Mouse (Mus musculus) testis, adult 2 months (tissue): Measurements from ENCODE around the gene Zfp809. TPM values are rescaled to one million over a fixed set of nuclear protein-coding genes. Genes with fewer than 3 reads are reported as not detected.

ENCODE experiments used
- H3K27ac ChIP-seq: fragments of 200-500 bp; 2 replicates; pipeline ENCODE4 v1.5.1; 2012; ENCODE audit warnings: low read depth, low read length; ENCODE audit not compliant: control insufficient read depth, insufficient read depth
- H3K27me3 ChIP-seq: fragments of 200-500 bp; 2 replicates; pipeline ENCODE4 v1.6.1; 2012; ENCODE audit warnings: mild to moderate bottlenecking, low read length, moderate library complexity; ENCODE audit not compliant: control insufficient read depth, insufficient read depth
- H3K36me3 ChIP-seq: fragments of 200-500 bp; 2 replicates; pipeline ENCODE4 v1.6.1; 2012; ENCODE audit warnings: mild to moderate bottlenecking, low read length; ENCODE audit not compliant: control insufficient read depth, insufficient read depth
- H3K4me1 ChIP-seq: fragments of 200-500 bp; 2 replicates; pipeline ENCODE4 v1.6.1; 2012; ENCODE audit warnings: low read length; ENCODE audit not compliant: control insufficient read depth, insufficient read depth
- H3K4me3 ChIP-seq: fragments of 200-500 bp; 2 replicates; pipeline ENCODE4 v1.5.1; 2012; ENCODE audit warnings: low read depth, mild to moderate bottlenecking, low read length, moderate library complexity, mixed read lengths; ENCODE audit not compliant: control insufficient read depth
- CTCF ChIP-seq: fragments of 200-500 bp; IDR thresholded peaks from 2 replicates; pipeline ENCODE4 v1.5.1; 2012; ENCODE audit warnings: low read depth, mild to moderate bottlenecking, inconsistent platforms, low read length, moderate library complexity; ENCODE audit not compliant: control insufficient read depth, insufficient read depth, insufficient replicate concordance
- POLR2A ChIP-seq: fragments of 200-500 bp; IDR thresholded peaks from 2 replicates; pipeline ENCODE4 v1.6.1; 2012; ENCODE audit warnings: low read depth, mild to moderate bottlenecking, inconsistent platforms, low read length, moderate library complexity; ENCODE audit not compliant: control insufficient read depth
- polyA plus RNA-seq: library from polyadenylated mRNA; depleted of rRNA; stranded (reverse); fragments of >200 nt; gene quantifications from 2 replicates; pipeline ENCODE4 v1.2.3, GENCODE M21; 2012; rRNA removed

The Zfp809 gene
- polyA plus RNA-seq, 1 experiment: 9.4 TPM

DNA sequence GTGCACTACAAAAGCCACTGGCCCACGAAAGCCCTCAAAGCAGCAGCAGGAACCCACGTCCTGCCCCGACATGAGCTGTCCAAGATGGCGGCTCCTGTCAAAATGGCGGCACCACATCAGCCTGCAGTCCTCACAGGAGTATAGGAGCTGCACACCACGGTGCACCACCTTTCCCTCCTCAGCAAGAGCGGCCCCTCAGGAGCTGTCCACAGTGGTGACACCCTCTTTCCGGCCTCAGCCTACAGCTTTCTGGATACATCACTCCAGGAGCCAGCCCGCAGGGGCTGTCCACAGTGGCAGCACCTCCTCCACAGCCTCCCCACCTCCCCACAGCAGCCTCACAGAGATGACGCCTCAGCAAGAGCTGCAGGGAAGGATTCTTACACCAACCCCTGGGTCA lies 37.1 kb downstream of the Zfp809 start:
- no peaks in the 10 kb centered on the region for H3K36me3 ChIP-seq
- H3K4me3 ChIP-seq: peak overlapping the region; percentile 39
- H3K4me1 ChIP-seq: peaks cover 6% of the 10 kb centered on the region
- no peak for TF ChIP-seq CTCF
- no peak for TF ChIP-seq POLR2A
- H3K27me3 ChIP-seq: no peaks in the 10 kb centered on the region; the same call in 1 of the 2 replicates
- no peak overlapping the region for H3K27ac ChIP-seq

DNA sequence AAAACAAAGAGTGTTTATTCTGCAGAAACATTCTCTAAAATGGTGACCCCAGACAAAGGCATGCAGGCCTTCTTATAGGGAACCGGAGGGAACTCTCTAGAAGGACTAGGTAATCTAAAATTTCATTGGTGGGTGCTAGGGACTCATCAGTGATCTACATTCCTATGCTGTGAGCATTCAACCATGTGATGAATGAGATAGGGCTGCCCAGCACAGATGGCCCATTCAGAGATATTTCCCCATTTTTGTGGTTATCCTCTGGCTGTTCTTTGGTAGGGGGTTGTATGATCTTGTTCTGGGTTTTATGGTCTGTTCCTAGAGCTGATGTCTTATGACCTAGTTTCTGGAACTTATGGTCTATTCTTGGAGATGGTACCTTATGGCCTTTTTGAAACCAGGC lies 43.4 kb downstream of the Zfp809 start:
- TF ChIP-seq CTCF (no peak), POLR2A (no peak)
- Histone ChIP-seq H3K27ac (no peak overlapping the region), H3K36me3 (no peaks in the 10 kb centered on the region), H3K27me3 (no peaks in the 10 kb centered on the region), H3K4me3 (no peak overlapping the region), H3K4me1 (no peaks in the 10 kb centered on the region; the same call in 1 of the 2 replicates)

DNA sequence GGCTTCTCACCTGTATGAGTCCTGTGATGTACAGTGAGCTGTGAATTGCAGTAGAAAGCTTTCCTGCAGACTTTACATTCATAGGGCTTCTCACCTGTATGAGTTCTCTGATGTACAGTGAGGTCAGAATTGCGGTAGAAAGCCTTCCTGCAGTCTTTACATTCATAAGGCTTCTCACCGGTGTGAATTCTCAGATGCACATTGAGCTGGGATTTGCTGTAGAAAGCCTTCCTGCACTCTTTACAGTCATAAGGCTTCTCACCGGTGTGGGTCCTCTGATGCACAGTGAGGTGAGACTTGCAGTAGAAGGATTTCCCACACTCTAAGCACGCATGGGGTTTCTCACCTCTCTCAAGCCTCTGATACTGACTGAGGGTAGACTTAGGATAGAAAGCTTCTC lies 53.2 kb downstream of the Zfp809 start:
- TF ChIP-seq CTCF (no peak), POLR2A (no peak)
- H3K36me3 ChIP-seq: no peaks in the 10 kb centered on the region; the same call in 1 of the 2 replicates
- H3K27ac ChIP-seq: no peak overlapping the region
- no peaks in the 10 kb centered on the region for H3K27me3 ChIP-seq
- H3K4me1 ChIP-seq: no peaks in the 10 kb centered on the region
- H3K4me3 ChIP-seq: no peak overlapping the region

Other genes with a start within 250 kb of the Zfp809 start
- gene Rgl3, start 236.3 kb upstream of the Zfp809 start, polyA plus RNA-seq: 3.9 and 5.2 TPM in 2 replicates
- gene Ccdc151, start 223.1 kb upstream of the Zfp809 start, polyA plus RNA-seq: 38.5 and 46.0 TPM in 2 replicates
- gene Prkcsh, start 222.9 kb upstream of the Zfp809 start, polyA plus RNA-seq: 41.2 and 43.3 TPM in 2 replicates
- 1.8 and 1.9 TPM in 2 replicates for gene Elavl3, start 173.7 kb upstream of the Zfp809 start, polyA plus RNA-seq
- not detected in 2 replicates for gene Gm49318, start 154.5 kb upstream of the Zfp809 start, polyA plus RNA-seq
- gene Zfp653, start 154.3 kb upstream of the Zfp809 start, polyA plus RNA-seq: 43.1 and 44.9 TPM in 2 replicates
- gene Ecsit, start 140.3 kb upstream of the Zfp809 start, polyA plus RNA-seq: 71.6 and 72.6 TPM in 2 replicates
- 5.8 and 22.3 TPM in 2 replicates for gene Cnn1, start 126.5 kb upstream of the Zfp809 start, polyA plus RNA-seq
- 1,299 and 1,403 TPM in 2 replicates for gene Elof1, start 108.5 kb upstream of the Zfp809 start, polyA plus RNA-seq
- gene Acp5, start 90.0 kb upstream of the Zfp809 start, polyA plus RNA-seq: 8.2 and 10.7 TPM in 2 replicates
- 64.8 and 73.5 TPM in 2 replicates for gene Pigyl, start 68.9 kb upstream of the Zfp809 start, polyA plus RNA-seq
- gene Zfp872, start 37.6 kb upstream of the Zfp809 start, polyA plus RNA-seq: 0.05 and 0.16 TPM in 2 replicates
- gene Zfp599, start 34.2 kb downstream of the Zfp809 start, polyA plus RNA-seq: 0.02 and 0.05 TPM in 2 replicates
- 2.5 and 2.6 TPM in 2 replicates for gene Zfp810, start 81.9 kb downstream of the Zfp809 start, polyA plus RNA-seq
- 5.1 and 6.3 TPM in 2 replicates for gene Anln, start 163.5 kb downstream of the Zfp809 start, polyA plus RNA-seq
- gene 9530077C05Rik, start 185.8 kb downstream of the Zfp809 start, polyA plus RNA-seq: 43.0 and 44.2 TPM in 2 replicates
- not detected in 2 replicates for gene Gm17545, start 228.6 kb downstream of the Zfp809 start, polyA plus RNA-seq
- 96.7 and 131 TPM in 2 replicates for gene Rp9, start 244.0 kb downstream of the Zfp809 start, polyA plus RNA-seq